Mouse (Mus musculus) activated CD4-positive, CD25-positive, alpha-beta regulatory T cell, adult 4 months (primary cell): ENCODE measurements around the gene Arhgef10l. TPM values are rescaled to one million over a fixed set of nuclear protein-coding genes. Genes with fewer than 3 reads are reported as not detected.

Experiments
- ATAC-seq: one replicate; pipeline ENCODE4 v1.8.0; 2017
- polyA plus RNA-seq, 2 experiments: library from polyadenylated mRNA; unstranded; fragments of 100-300 nt; shearing (Covaris generic); gene quantifications; one replicate each; pipeline ENCODE4 v1.2.1; 2017

The Arhgef10l gene
- polyA plus RNA-seq, 2 experiments from 2014 or later, result not detected

DNA sequence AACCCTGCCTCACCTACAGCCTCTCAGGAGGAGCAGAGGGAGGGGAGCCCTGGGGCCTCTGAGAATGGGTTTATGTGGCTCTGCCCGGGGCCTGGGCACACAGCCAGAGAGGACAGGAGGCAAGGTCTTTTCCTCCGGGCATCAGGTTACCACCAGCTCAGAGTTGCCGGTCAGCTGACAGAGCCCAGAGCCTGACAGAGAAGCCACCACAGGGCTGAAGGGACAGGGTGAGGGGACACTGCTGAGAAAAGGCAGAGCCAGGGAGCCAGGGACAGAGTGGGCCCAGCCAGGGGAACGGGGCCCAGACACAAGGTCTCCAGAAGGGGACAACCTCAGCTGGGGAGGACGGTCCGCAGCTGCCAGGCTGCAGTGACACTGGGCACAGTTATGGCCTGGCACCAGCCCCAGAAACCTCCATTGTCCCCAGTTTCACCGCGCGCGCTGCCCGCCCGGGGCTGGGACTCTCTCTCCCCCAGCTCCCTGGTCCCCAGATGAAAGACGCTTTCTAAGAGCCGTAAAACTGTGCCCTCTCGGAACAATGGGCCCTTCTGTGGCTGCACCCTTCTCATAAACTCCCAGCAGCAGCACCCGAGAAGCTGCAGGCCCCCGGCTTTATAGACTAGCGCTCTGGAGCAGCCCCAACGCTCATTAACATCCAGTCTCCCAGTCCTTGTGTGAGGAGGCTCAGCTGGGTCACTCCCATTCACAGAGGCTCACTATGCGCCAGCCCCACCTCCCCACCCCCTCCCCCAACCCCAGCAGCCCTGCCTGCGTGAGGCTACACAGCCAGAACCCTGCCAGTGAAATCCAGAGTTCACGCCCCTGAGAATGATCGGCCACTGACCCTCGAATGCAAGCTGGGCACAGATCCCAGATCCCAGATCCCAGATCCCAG, 7.9 kb downstream of the Arhgef10l start:
- ATAC-seq, result no peak

DNA sequence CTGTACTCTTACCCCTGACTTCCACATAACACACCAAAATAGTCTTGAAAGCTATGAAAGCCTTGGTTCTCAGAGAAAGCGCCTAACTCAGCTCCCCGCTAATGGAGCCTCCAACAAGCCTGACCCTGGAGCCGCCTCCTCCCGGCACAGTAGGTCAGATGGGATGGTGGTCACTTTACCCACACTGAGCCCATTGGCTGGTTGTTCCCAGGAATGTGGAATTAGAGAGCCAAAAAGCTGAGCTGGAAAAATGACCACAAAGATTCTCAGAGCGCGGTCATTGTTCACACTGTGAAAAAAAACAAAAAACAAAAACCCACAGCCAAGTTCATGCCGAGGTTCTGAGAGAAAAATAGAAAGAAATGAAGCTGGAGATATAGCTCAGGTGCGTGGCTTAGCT, 9.3 kb downstream of the Arhgef10l start:
- ATAC-seq, result no peak

DNA sequence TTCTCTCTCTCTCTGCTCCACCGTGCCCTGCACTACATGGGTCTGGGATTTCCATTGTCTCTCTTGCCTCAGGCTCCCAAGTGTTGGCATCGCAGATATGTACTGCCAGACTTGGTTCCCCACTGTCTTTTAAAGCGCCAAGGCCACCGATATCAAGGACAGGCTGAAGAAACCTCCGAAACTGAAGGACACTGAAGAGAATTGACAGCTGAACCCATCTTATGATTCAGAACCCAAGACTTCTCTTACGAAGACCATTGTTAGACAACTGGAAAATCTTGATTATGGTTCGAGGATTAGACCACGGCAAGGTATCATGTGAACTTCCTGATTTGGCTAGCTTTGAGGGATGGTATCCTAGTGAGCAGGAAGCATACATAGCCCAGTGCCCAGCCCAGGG, 11.0 kb downstream of the Arhgef10l start:
- no peak for ATAC-seq

- ATAC-seq, result no peak
Observed at GRCm38 (mm10) chr4:140653835-140654583, 11.8 kb downstream of the Arhgef10l start.

DNA sequence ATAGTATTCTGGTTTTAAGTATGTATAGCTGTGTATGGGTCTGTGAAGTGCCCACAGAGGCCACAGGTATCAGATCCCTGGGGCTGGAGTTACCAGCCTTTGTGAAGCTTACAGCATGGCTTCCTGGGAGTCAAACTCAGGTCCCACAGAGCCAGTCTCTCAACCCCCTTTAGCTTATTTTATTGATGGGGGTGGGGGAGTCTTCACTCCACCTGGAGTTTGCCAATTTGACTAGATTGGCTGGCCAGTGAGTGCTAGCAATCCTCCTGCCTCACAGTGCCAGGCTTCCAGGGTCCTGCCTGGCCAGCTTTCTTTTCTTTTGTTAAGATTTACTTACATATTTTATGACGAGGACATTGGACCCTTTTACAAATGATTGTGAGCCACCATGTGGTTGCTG, 16.1 kb downstream of the Arhgef10l start:
- no peak for ATAC-seq

GRCm38 (mm10) chr4:140649207-140649591, 16.6 kb downstream of the Arhgef10l start:
- no peak for ATAC-seq

- no peak for ATAC-seq
Observed at GRCm38 (mm10) chr4:140648443-140649206, 17.2 kb downstream of the Arhgef10l start.

- no peak for ATAC-seq
Observed at GRCm38 (mm10) chr4:140647711-140648421, 17.9 kb downstream of the Arhgef10l start.

DNA sequence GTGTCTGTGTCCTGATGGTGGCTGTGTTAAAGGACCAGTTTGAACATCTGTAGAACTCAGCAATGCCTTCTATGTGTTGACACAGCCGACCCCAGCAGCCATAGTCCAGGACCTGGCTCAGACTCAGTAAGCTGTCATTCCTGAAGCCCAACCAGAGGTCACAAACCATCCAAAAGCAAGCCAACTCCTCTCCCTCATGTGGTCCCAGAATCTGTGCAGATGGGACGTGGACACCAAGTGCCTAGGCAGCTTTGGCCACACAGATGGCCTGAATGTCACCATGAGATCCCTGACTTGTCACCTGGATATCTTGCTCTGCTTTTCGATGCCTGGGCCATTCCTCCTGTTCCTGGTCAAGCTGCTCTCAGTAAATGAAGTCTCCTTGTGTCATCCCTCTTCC, 20.2 kb downstream of the Arhgef10l start:
- no peak for ATAC-seq

- no peak for ATAC-seq
Observed at GRCm38 (mm10) chr4:140644701-140645100, 21.1 kb downstream of the Arhgef10l start.

- no peak for ATAC-seq
Observed at GRCm38 (mm10) chr4:140644276-140644675, 21.5 kb downstream of the Arhgef10l start.

DNA sequence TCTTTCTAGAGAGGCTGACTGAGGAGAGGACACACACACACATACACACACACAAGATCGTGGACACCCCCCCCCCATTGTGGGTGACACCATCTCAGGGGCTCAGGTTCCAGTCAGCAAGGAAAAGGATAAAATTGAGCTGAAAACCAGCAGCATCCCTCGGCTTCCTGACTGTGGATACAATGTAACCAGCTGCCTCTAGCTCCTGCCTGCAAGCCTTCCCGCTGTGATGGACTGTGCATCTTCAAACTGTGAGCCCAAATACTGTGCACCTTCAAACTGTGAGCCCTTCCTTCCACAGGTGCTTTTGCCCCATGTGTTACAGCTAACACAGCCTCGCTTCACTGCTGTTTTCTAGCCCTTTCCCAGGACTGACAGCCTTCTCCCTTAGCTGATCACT, 23.4 kb downstream of the Arhgef10l start:
- no peak for ATAC-seq

DNA sequence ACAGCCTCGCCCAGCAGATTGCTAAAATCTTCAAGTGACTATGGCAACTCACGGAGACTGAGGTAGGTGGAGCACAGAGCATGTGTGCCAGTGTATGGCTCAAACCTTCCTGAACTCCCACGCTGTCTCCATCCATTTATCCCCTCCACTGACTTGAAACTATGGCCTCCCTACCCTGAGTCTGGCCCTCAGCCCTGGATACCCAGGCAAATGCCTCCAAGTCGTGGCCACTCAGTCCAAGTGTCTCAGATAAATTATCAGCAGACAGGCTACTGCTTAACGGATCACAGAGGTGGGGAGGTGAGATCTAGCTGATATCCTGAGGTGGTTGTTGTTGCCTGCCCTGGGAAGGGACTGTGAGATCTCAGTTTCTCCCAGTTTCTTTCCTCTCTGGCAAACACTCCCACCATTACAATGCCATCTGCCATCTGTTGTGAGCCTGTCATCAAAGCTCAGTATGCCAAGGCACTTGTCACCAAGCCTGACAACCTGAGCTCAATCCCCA, 24.3 kb downstream of the Arhgef10l start:
- no peak for ATAC-seq

DNA sequence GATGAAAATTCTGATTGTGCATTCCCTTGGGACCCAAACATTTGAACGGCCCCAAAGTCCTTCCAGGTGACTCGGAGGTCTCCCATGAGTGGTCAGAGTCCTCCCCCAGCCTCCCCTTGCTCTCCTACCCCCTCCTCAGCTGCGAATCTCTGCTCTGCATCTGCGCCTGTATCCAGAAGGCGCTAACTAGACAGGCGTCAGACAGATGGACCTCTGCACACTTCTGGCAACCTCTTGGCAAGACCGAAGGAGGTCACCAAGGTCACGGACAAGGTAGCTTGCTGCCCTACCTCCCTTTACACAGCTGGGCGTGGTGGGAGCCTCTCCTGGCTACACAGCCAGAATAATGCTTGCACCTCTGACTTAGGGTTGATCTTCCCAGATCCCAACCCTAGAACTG, 25.1 kb downstream of the Arhgef10l start:
- ATAC-seq, result no peak

DNA sequence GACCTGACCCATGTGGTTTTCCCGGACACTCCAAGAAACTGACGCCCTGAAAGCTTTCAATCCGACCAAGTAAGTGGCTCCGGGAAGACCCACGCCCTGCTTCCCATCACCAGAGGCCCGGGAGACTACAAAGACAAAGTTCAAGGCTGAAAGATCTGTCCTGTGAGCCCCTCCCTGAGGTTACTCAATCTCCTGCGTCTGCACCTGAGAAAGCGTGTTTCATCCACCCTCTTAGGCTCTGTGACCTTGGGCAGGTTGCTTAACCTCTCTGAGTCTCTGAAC, 25.6 kb downstream of the Arhgef10l start:
- ATAC-seq, result no peak

DNA sequence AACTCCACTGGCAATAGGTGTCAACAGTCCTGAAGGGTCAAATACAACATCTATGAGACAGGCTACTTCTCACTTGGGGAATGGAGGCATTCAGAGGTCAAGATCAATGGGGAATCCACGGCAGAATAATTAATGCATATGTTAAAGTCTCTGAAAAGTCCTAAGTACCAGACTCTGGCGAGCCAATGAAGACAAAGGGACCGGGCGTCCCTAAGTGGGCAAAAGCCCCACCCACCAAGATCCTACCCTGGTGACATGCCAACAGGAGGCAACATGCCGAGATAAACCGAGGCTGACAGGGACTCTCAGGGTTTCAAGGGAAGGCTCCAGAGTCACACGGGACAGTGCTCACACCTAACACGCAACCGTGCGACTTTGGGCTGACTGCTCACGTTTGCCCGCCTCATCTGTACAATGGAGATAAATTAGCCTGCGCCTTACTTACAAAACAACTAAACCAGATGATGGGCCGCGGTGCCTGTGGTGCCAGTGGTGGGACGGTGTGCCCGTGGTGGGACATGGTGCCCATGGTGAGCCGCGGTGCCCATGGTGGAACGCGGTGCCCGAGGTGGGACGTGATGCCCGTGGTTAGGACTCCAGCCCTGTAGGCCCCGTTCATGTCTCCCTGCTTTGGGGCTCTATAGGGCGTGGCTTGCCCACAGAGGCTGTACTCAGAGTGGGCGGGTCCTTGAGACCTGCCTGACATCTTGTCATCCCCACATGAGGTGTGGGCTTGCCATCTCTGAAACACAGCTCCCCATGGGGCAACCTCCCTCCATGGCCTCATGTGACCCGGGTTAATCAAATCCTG, 26.2 kb downstream of the Arhgef10l start:
- ATAC-seq, result no peak

DNA sequence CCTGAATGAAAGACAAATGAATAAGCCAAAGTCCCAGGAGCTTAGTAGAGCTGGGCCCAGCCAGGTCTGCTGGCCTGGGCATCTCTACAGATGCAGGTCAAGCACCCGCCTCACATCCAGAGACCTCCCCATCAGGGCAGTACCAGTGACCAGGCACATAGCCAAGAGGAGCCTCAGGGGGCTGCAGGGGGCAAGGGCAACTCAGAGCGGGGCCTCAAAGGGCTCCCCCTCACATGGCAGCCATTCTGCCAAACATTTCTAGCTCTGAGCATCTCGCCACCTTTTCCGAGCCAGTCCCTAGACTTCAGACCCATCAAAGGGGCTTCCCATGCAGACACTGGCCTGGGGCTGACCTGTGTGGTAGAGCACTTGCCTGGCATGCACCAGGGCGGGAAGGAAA, 27.2 kb downstream of the Arhgef10l start:
- ATAC-seq, result no peak

DNA sequence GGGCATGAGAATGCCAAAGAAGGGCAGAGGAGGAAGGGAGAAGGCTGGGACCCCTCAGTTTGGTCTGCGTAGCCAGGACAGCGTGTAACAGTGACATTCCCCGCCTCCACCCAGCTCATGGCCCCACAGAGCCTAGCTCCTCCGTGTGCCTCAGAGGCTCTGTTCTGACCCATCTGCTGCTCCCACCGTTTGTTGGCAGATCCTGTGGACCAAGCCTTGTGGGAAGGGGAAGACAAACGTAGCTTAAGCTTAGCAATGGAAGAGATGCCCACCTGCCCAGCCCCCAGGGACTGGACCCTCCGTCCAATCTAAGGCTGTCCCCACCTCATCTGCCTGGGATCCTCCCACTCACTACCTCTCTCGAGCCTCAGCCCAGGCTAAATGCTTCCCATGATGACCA, 28.5 kb downstream of the Arhgef10l start:
- ATAC-seq, result no peak

GRCm38 (mm10) chr4:140636312-140636996, 29.4 kb downstream of the Arhgef10l start:
- no peak for ATAC-seq

GRCm38 (mm10) chr4:140634861-140635388, 30.9 kb downstream of the Arhgef10l start:
- no peak for ATAC-seq
